Mouse (Mus musculus): Measurements from ENCODE around the gene Matn4. TPM values are rescaled to one million over a fixed set of nuclear protein-coding genes. Genes with fewer than 3 reads are reported as not detected.

Gene Matn4
- polyA plus RNA-seq, 1 experiment from 2014 or later: 31.5 TPM

GRCm38 (mm10) chr2:164422675-164423393, 17.9 kb upstream of the Matn4 start:
- Histone ChIP-seq H3K4me1 (no peaks in the 10 kb centered on the region), H3K27me3 (peaks cover 2% of the 10 kb centered on the region; the same call in 1 of the 2 replicates), H3K4me3 (no peak overlapping the region), H3K27ac (no peak overlapping the region), H3K9ac (no peak overlapping the region), H3K36me3 (no peaks in the 10 kb centered on the region), H3K4me2 (replicated peaks) (no peak overlapping the region), H3K9me3 (replicated peaks) (no peaks in the 10 kb centered on the region)
- 88% methylated on average over 15 of the region's 15 CpGs for WGBS
- ATAC-seq (ENCODE audit: low FRiP score): no peak

DNA sequence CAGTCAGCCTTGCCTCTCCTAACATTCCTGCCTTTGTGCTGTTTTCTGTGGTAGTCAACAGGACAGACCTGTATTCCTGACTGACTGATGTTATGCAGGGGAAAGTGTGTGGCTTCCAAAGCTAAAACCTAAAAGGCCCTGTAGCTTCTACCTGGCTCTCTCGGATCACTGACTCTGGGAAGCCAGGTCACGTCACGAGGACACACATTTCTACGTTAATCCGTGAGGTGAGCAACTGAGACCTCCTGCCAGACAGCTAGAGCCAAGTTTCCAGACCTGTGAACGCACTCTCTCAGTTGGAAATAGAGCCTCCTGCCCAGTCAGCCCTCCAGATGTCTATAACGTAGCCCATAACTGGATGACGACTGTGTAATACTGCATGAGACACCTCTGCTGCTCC, 17.0 kb upstream of the Matn4 start:
- Histone ChIP-seq H3K9ac (no peak overlapping the region), H3K9me3 (replicated peaks) (no peaks in the 10 kb centered on the region), H3K36me3 (no peaks in the 10 kb centered on the region), H3K4me3 (no peak overlapping the region), H3K4me2 (replicated peaks) (no peak overlapping the region), H3K27ac (no peak overlapping the region), H3K27me3 (peaks cover 2% of the 10 kb centered on the region; the same call in 1 of the 2 replicates), H3K4me1 (no peaks in the 10 kb centered on the region)
- 87% methylated on average over 8 of the region's 8 CpGs for WGBS
- no peak for ATAC-seq (ENCODE audit: low FRiP score)

DNA sequence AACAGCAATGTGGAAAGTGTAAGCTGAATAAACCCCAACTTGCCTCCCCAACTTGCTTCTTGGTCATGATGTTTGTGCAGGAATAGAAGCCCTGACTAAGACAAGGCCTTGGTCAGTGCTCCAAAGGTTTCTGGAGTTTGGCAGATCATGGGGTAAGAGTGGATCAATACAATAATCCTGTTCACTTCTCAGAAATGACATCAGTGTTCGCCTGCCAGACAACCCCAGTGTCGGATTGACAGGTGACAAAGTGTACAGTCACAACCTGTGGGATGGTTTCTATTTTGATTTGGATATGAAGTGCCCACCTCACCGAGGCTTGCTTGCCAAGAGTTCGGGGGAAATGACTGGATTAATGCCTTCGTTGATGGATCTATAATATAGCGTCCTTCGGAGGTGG, 16.3 kb upstream of the Matn4 start:
- Histone ChIP-seq H3K27ac (no peak overlapping the region), H3K4me1 (no peaks in the 10 kb centered on the region), H3K4me2 (replicated peaks) (no peak overlapping the region), H3K4me3 (no peak overlapping the region), H3K9ac (no peak overlapping the region), H3K36me3 (no peaks in the 10 kb centered on the region), H3K27me3 (peaks cover 2% of the 10 kb centered on the region; the same call in 1 of the 2 replicates), H3K9me3 (replicated peaks) (no peaks in the 10 kb centered on the region)
- no peak for ATAC-seq (ENCODE audit: low FRiP score)
- WGBS: 91% methylated on average over 7 of the region's 7 CpGs

DNA sequence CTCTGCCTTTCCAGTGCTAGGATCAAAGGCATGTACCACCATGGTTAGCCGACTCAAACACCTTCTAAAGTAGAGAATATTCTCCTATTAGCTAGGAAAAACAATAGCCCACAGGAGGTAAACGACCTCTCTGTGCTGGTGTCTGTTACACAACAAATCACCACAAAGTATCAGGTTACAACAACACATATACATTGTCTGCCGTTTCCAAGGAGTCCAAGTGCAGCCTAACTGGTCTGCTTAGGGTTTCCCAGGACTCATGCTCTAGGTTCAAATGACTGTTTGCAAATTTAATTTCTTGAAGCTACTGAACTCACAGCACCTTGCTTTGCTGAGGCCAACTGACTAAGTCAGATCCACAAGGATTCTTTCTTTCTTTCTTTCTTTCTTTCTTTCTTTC, 14.5 kb upstream of the Matn4 start:
- Histone ChIP-seq H3K27ac (no peak overlapping the region), H3K36me3 (no peaks in the 10 kb centered on the region), H3K4me3 (no peak overlapping the region), H3K9ac (no peak overlapping the region), H3K9me3 (replicated peaks) (no peaks in the 10 kb centered on the region), H3K27me3 (peaks cover 11% of the 10 kb centered on the region), H3K4me1 (no peaks in the 10 kb centered on the region), H3K4me2 (replicated peaks) (no peak overlapping the region)
- ATAC-seq (ENCODE audit: low FRiP score): no peak
- WGBS: 5% methylated on average over 3 of the region's 3 CpGs

GRCm38 (mm10) chr2:164418308-164418875, 13.4 kb upstream of the Matn4 start:
- no peak for ATAC-seq (ENCODE audit: low FRiP score)
- Histone ChIP-seq H3K27me3 (peaks cover 20% of the 10 kb centered on the region), H3K9ac (no peak overlapping the region), H3K27ac (no peak overlapping the region), H3K4me2 (replicated peaks) (no peak overlapping the region), H3K9me3 (replicated peaks) (no peaks in the 10 kb centered on the region), H3K4me1 (no peaks in the 10 kb centered on the region), H3K36me3 (no peaks in the 10 kb centered on the region), H3K4me3 (no peak overlapping the region)
- 32% methylated on average over 3 of the region's 3 CpGs for WGBS

GRCm38 (mm10) chr2:164417198-164417597, 12.2 kb upstream of the Matn4 start:
- Histone ChIP-seq H3K36me3 (no peaks in the 10 kb centered on the region), H3K9ac (no peak overlapping the region), H3K4me3 (no peak overlapping the region), H3K4me1 (no peaks in the 10 kb centered on the region), H3K9me3 (replicated peaks) (no peaks in the 10 kb centered on the region), H3K4me2 (replicated peaks) (no peak overlapping the region), H3K27me3 (peaks cover 26% of the 10 kb centered on the region), H3K27ac (no peak overlapping the region)
- ATAC-seq (ENCODE audit: low FRiP score): no peak
- 1% methylated on average over 2 of the region's 2 CpGs for WGBS

GRCm38 (mm10) chr2:164414581-164414980, 9.6 kb upstream of the Matn4 start:
- peak overlapping the region; percentile 43; the same call in 1 of the 2 replicates for H3K9ac ChIP-seq

GRCm38 (mm10) chr2:164414167-164414566, 9.2 kb upstream of the Matn4 start:
- no peak overlapping the region for H3K27ac ChIP-seq
- peak overlapping the region; percentile 19; the same call in 1 of the 2 replicates for H3K4me3 ChIP-seq
- 20% methylated on average over 28 of the region's 28 CpGs for WGBS
- no peaks in the 10 kb centered on the region for H3K9me3 ChIP-seq (replicated peaks)
- no peaks in the 10 kb centered on the region for H3K36me3 ChIP-seq
- no peaks in the 10 kb centered on the region for H3K4me1 ChIP-seq
- H3K4me2 ChIP-seq (replicated peaks): peak overlapping the region; percentile 43
- no peak for ATAC-seq (ENCODE audit: low FRiP score)
- peak overlapping the region; percentile 43; the same call in 1 of the 2 replicates for H3K9ac ChIP-seq
- H3K27me3 ChIP-seq: peaks cover 44% of the 10 kb centered on the region

More at GRCm38 (mm10) chr2:164414581-164414980, 9.6 kb upstream of the Matn4 start:
- Histone ChIP-seq H3K36me3 (no peaks in the 10 kb centered on the region), H3K9me3 (replicated peaks) (no peaks in the 10 kb centered on the region), H3K27me3 (peaks cover 40% of the 10 kb centered on the region), H3K4me1 (no peaks in the 10 kb centered on the region), H3K4me2 (replicated peaks) (peak overlapping the region; percentile 43), H3K4me3 (peak overlapping the region; percentile 19; the same call in 1 of the 2 replicates), H3K27ac (no peak overlapping the region)
- no peak for ATAC-seq (ENCODE audit: low FRiP score)
- 65% methylated on average over 10 of the region's 10 CpGs for WGBS

GRCm38 (mm10) chr2:164407708-164408107, 2.7 kb upstream of the Matn4 start:
- peaks cover 83% of the 10 kb centered on the region for H3K27me3 ChIP-seq
- H3K36me3 ChIP-seq: no peaks in the 10 kb centered on the region
- no peaks in the 10 kb centered on the region for H3K9me3 ChIP-seq (replicated peaks)
- no peak overlapping the region for H3K9ac ChIP-seq
- no peak; the same call in 1 of the 2 replicates for ATAC-seq (ENCODE audit: low FRiP score)
- under 1% methylated on average over 22 of the region's 22 CpGs for WGBS
- no peak overlapping the region for H3K4me3 ChIP-seq
- no peak overlapping the region for H3K27ac ChIP-seq
- no peak overlapping the region for H3K4me2 ChIP-seq (replicated peaks)
- H3K4me1 ChIP-seq: peaks cover 8% of the 10 kb centered on the region

DNA sequence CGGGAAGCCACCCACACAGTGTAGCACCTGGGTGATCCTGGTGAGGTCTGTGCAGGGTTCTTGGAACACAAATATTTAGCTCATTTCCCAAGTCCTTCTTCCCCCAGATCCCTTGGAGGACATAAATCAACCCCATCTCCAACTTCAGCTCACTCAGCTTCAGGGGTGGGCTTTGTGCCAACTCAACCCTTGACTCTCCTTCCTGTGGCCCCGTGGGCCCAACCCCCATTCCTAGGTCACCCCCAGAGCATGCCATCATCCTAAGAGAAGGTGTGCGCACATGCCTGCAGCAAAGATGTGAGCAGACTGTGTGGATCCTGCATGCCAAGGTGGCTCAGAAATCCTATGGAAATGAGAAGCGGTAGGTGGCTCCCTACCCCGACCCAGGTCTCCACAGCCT, 559 bp upstream of the Matn4 start:
- peaks cover 99% of the 10 kb centered on the region for H3K27me3 ChIP-seq
- H3K4me3 ChIP-seq: no peak overlapping the region
- no peaks in the 10 kb centered on the region for H3K36me3 ChIP-seq
- H3K9ac ChIP-seq: no peak overlapping the region
- H3K27ac ChIP-seq: no peak overlapping the region
- H3K4me1 ChIP-seq: peaks cover 15% of the 10 kb centered on the region
- H3K4me2 ChIP-seq (replicated peaks): no peak overlapping the region
- ATAC-seq (ENCODE audit: low FRiP score): no peak
- 42% methylated on average over 5 of the region's 5 CpGs for WGBS
- no peaks in the 10 kb centered on the region for H3K9me3 ChIP-seq (replicated peaks)

- Histone ChIP-seq H3K9me3 (replicated peaks) (no peaks in the 10 kb centered on the region), H3K27me3 (peaks cover 99% of the 10 kb centered on the region), H3K9ac (peak overlapping the region; percentile 15), H3K4me2 (replicated peaks) (peak overlapping the region; percentile 59), H3K36me3 (no peaks in the 10 kb centered on the region), H3K4me1 (peaks cover 19% of the 10 kb centered on the region), H3K27ac (no peak overlapping the region), H3K4me3 (peak overlapping the region; percentile 33)
- ATAC-seq (ENCODE audit: low FRiP score): no peak
- 1% methylated on average over 46 of the region's 49 CpGs for WGBS
Observed at GRCm38 (mm10) chr2:164404082-164404990, 624 bp downstream of the Matn4 start.
